Mouse (Mus musculus) MEL (cell line): ENCODE results near the gene Mul1.

ENCODE experiments used
- CTCF ChIP-seq, 3 experiments: IDR thresholded peaks in 2 of 3; conservative IDR thresholded peaks in 1 of 3; 2 replicates each; pipeline ENCODE4 v1.5.1; 2011 to 2012; ENCODE audit warnings: low read length in 3 of 3, low read depth in 2 of 3, mild to moderate bottlenecking in 2 of 3, improper control_type of control experiment in 1 of 3, inconsistent platforms in 1 of 3, mixed read lengths in 1 of 3, moderate library complexity in 1 of 3; ENCODE audit not compliant: control insufficient read depth in 1 of 3, insufficient read depth in 1 of 3, poor library complexity in 1 of 3, severe bottlenecking in 1 of 3
- EP300 ChIP-seq, 2 experiments: IDR thresholded peaks; 2 replicates each; pipeline ENCODE4 v1.6.1; 2011; ENCODE audit warnings: improper control_type of control experiment in 2 of 2, low read length in 2 of 2, low read depth in 1 of 2, mild to moderate bottlenecking in 1 of 2
- ETS1 ChIP-seq: IDR thresholded peaks from 2 replicates; pipeline ENCODE4 v1.6.1; 2012; ENCODE audit warnings: low read depth, mild to moderate bottlenecking, inconsistent platforms, low read length, improper control_type of control experiment, moderate library complexity
- POLR2A ChIP-seq, 2 experiments: IDR thresholded peaks; 2 replicates each; pipeline ENCODE4 v1.6.1; 2011 to 2012; ENCODE audit warnings: low read length in 2 of 2, mild to moderate bottlenecking in 2 of 2, control low read depth in 1 of 2, improper control_type of control experiment in 1 of 2, low read depth in 1 of 2, moderate library complexity in 1 of 2; ENCODE audit not compliant: control insufficient read depth in 1 of 2, insufficient read depth in 1 of 2, poor library complexity in 1 of 2
- POLR2AphosphoS5 ChIP-seq: IDR thresholded peaks from 2 replicates; pipeline ENCODE4 v1.6.1; 2012; ENCODE audit warnings: low read depth, borderline replicate concordance, mild to moderate bottlenecking, inconsistent platforms, low read length, moderate library complexity, mixed read lengths
- SIN3A ChIP-seq: IDR thresholded peaks from 2 replicates; pipeline ENCODE4 v1.6.1; 2012; ENCODE audit warnings: low read length, improper control_type of control experiment, inconsistent platforms
- USF2 ChIP-seq, 2 experiments: IDR thresholded peaks; 2 replicates each; pipeline ENCODE4 v1.6.1; 2011 to 2012; ENCODE audit warnings: improper control_type of control experiment in 2 of 2, low read length in 2 of 2, borderline replicate concordance in 1 of 2, inconsistent platforms in 1 of 2, low read depth in 1 of 2, mild to moderate bottlenecking in 1 of 2; ENCODE audit not compliant: insufficient read depth in 1 of 2
- ZC3H11A ChIP-seq: IDR thresholded peaks from 2 replicates; pipeline ENCODE4 v1.6.1; 2012; ENCODE audit warnings: low read depth, mild to moderate bottlenecking, inconsistent platforms, low read length, improper control_type of control experiment

GRCm38 (mm10) chr4:138414725-138415124, 19.7 kb upstream of the Mul1 start:
- no peak for TF ChIP-seq ETS1
- no peak for TF ChIP-seq CTCF (IDR thresholded peaks at IDR 0.05 in 2 of 3, conservative IDR thresholded peaks at IDR 0.05 in 1 of 3; ENCODE audit: control insufficient read depth in 1 of 3, insufficient read depth in 1 of 3, low read depth in 2 of 3, low read length in 3 of 3, poor library complexity in 1 of 3, severe bottlenecking in 1 of 3)
- no peak for TF ChIP-seq EP300 (IDR thresholded peaks at IDR 0.05; ENCODE audit: low read depth in 1 of 2, low read length in 2 of 2)
- no peak for TF ChIP-seq POLR2A (IDR thresholded peaks at IDR 0.05; ENCODE audit: control insufficient read depth in 1 of 2, insufficient read depth in 1 of 2, low read depth in 1 of 2, low read length in 2 of 2, poor library complexity in 1 of 2)
- no peak for TF ChIP-seq POLR2AphosphoS5
- no peak for TF ChIP-seq ZC3H11A
- no peak for TF ChIP-seq SIN3A
- TF ChIP-seq USF2 (IDR thresholded peaks at IDR 0.05; ENCODE audit: borderline replicate concordance in 1 of 2, insufficient read depth in 1 of 2, low read depth in 1 of 2, low read length in 2 of 2) = no peak
